Mouse (Mus musculus) limb, embryonic 14.5 days (tissue): ENCODE data around the gene Slc36a2. TPM values are rescaled to one million over a fixed set of nuclear protein-coding genes. Genes with fewer than 3 reads are reported as not detected.

Experiments used
- ATAC-seq: fragments of 200-750 bp; cut with Nextera tagmentation; 2 replicates; pipeline ENCODE4 v1.8.0; 2017; ENCODE audit warnings: low read depth, moderate number of reproducible peaks, moderate TSS enrichment; ENCODE audit not compliant: low FRiP score
- DNase-seq: peaks from one replicate; pipeline ENCODE4 v3.0.0-alpha.2; 2015; ENCODE audit warnings: low spot score
- H3K27ac ChIP-seq: fragments of 300-500 bp; sonication (generic); replicated peaks from 2 replicates; pipeline ENCODE4 v1.5.1; 2014; ENCODE audit warnings: low read depth, mild to moderate bottlenecking, low read length, moderate library complexity, mixed read lengths
- H3K27me3 ChIP-seq: fragments of 300-500 bp; sonication (generic); 2 replicates; pipeline ENCODE4 v1.6.1; 2014; ENCODE audit warnings: low read length, mixed read lengths; ENCODE audit not compliant: control insufficient read depth, insufficient read depth
- H3K36me3 ChIP-seq: fragments of 300-500 bp; sonication (generic); 2 replicates; pipeline ENCODE4 v1.6.1; 2014; ENCODE audit warnings: mild to moderate bottlenecking, low read length, moderate library complexity, mixed read lengths; ENCODE audit not compliant: control insufficient read depth, insufficient read depth
- H3K4me1 ChIP-seq: fragments of 300-500 bp; sonication (generic); 2 replicates; pipeline ENCODE4 v1.6.1; 2014; ENCODE audit warnings: antibody characterized with exemption, low read length, mixed read lengths; ENCODE audit not compliant: control insufficient read depth, insufficient read depth
- H3K4me2 ChIP-seq: fragments of 300-500 bp; sonication (generic); replicated peaks from 2 replicates; pipeline ENCODE4 v1.6.1; 2014; ENCODE audit warnings: low read depth, mild to moderate bottlenecking, low read length, moderate library complexity; ENCODE audit not compliant: severe bottlenecking
- H3K4me3 ChIP-seq: fragments of 300-500 bp; sonication (generic); replicated peaks from 2 replicates; pipeline ENCODE4 v1.5.1; 2014; ENCODE audit warnings: low read length
- H3K9ac ChIP-seq: fragments of 300-500 bp; sonication (generic); 2 replicates; pipeline ENCODE4 v1.6.1; 2014; ENCODE audit warnings: mild to moderate bottlenecking, low read depth, low read length, moderate library complexity; ENCODE audit not compliant: severe bottlenecking
- H3K9me3 ChIP-seq: fragments of 300-500 bp; sonication (generic); 2 replicates; pipeline ENCODE4 v1.6.1; 2016; ENCODE audit warnings: low read length; ENCODE audit not compliant: control insufficient read depth
- POLR2A ChIP-seq: fragments of 200-500 bp; IDR thresholded peaks from 2 replicates; pipeline ENCODE4 v1.8.0; 2012; ENCODE audit warnings: inconsistent platforms, mild to moderate bottlenecking, moderate library complexity, borderline replicate concordance; ENCODE audit not compliant: insufficient read depth, insufficient read length; ENCODE audit errors: extremely low read depth
- WGBS: fragments of 180-500 bp; shearing (Covaris S2); extraction: QIAGEN DNeasy Blood & Tissue Kit; methylation state at CpG from one replicate; pipeline ENCODE4 v1.1.7; 2014; 5-methylcytosine and 5-hydroxymethylcytosine counted together
- polyA plus RNA-seq, 2 experiments: library from polyadenylated mRNA; depleted of rRNA in 1 of 2; stranded (reverse) in 1 of 2; unstranded in 1 of 2; fragments of >200 nt; fragmentation: Nextera tagmentation in 1 of 2; extraction: Ambion mirVana in 1 of 2; gene quantifications; 2 replicates each; pipeline versions ENCODE4 v1.2.1 to v1.2.3; 2012 to 2014

Gene Slc36a2
- polyA plus RNA-seq, 2 experiments: 1.4 to 1.7 TPM

DNA sequence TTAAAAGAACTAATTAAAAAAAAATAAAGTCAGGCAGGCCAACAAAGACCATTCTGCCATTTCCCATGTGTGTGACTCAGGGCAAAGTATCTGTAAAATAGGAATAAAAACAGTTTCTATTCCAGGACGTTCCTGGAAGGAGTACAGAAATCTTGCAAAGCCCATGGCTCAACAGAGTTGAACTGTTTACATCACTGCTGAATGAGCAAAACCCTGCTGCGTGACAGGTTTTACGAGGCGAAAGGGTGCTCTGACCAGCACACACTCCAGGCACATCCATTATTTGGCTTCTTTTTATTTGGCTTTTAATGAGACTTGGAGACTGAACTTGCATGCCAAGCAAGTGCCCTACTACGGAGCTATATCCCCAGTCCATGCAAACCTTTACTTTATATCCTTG is 40.9 kb downstream of the Slc36a2 start:
- ATAC-seq: no peak
- WGBS: 20% methylated on average over 5 of the region's 5 CpGs

DNA sequence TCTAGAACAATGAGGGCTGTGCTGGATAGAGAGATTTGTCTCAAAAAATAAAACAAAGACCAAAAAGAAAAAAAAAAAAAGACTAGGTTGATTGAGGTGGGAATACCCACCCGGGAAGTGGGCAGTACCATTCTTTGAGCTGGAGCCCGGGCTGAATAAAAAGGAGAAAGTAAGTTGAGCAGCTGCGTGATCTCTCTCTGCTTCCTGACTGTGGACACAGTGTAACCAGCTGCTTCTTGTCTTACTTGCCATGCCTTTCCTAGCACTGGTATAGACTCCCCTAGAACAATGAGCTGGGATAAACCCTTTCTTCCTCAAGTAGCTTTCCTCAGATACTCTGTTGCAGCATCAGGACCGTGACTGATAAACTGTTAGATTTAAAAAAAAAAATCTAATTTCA is 43.4 kb downstream of the Slc36a2 start:
- H3K9me3 ChIP-seq: no peaks in the 10 kb centered on the region
- no peak overlapping the region for H3K9ac ChIP-seq
- TF ChIP-seq POLR2A: no peak
- ATAC-seq (no peak), DNase-seq (no peak)
- H3K4me2 ChIP-seq: no peak overlapping the region
- H3K4me3 ChIP-seq: no peak overlapping the region
- no peaks in the 10 kb centered on the region for H3K36me3 ChIP-seq
- H3K4me1 ChIP-seq: peaks cover 7% of the 10 kb centered on the region; the same call in 1 of the 2 replicates
- H3K27me3 ChIP-seq: no peaks in the 10 kb centered on the region
- WGBS: 81% methylated on average over 4 of the region's 4 CpGs
- no peak overlapping the region for H3K27ac ChIP-seq

More for the DNA sequence above, 40.9 kb downstream of the Slc36a2 start:
- H3K9me3 ChIP-seq: no peaks in the 10 kb centered on the region
- H3K4me1 ChIP-seq: peaks cover 7% of the 10 kb centered on the region; the same call in 1 of the 2 replicates
- H3K4me2 ChIP-seq: no peak overlapping the region
- H3K9ac ChIP-seq: no peak overlapping the region
- H3K4me3 ChIP-seq: no peak overlapping the region
- no peak for TF ChIP-seq POLR2A
- no peaks in the 10 kb centered on the region for H3K36me3 ChIP-seq
- peak; percentile 22 for DNase-seq
- H3K27me3 ChIP-seq: no peaks in the 10 kb centered on the region
- H3K27ac ChIP-seq: no peak overlapping the region

DNA sequence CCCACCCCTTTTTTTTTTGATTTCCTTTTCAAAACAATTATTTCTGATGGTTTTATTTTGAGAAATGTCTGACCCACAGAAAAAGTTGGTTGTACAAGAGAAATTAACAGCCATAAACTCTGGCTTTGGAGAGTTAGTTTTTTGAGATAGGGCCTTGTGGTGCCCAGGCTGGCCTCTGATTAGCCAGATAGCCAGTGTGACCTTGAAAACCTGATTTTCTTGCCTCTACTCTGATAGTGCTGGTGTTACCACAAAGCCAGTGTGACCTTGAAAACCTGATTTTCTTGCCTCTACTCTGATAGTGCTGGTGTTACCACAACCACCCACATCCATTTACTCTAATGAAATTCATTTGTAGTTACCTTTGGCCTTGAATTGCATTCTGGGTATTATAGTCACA is 47.2 kb downstream of the Slc36a2 start:
- Histone ChIP-seq H3K27me3 (no peaks in the 10 kb centered on the region), H3K36me3 (no peaks in the 10 kb centered on the region), H3K4me2 (no peak overlapping the region), H3K9ac (no peak overlapping the region), H3K4me3 (no peak overlapping the region), H3K9me3 (no peaks in the 10 kb centered on the region), H3K27ac (no peak overlapping the region), H3K4me1 (no peaks in the 10 kb centered on the region)
- DNase-seq (no peak), ATAC-seq (no peak)
- no peak for TF ChIP-seq POLR2A

DNA sequence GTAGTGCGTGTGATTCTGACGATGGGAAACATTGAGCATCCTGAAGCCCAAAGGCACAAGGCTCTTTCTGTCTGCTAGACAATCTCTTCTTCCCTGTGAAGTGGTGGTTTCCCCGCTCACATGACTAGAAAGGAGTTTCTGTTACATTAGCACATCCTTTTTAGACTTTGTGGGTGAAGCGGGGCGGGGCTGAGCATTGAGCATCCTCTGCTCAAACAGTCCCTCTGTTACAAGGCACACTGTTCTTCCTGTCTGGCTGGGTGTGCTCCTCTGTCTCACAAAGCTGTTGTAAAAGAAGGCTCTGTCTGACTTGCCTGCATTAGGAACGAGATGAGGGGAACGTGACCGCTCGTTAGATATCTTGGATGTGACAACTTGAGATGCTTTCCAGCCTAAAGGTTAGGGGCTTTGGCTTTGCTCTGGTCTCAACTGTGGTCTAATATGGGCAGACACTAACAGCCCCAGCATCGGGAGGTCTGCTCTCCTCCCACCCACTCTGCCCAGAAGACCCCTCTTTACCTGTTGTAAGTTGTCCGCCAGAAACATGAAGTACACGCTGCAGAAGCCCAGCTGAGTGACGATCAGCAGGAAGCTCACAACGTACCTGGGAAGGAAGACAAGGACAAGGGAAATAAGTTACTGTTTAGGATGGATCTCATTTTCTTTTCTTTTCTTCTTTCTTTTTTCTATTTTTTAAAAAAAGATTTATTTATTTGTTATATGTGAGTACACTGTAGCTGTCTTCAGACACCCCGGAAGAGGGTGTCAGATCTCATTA is 47.9 kb downstream of the Slc36a2 start:
- no peaks in the 10 kb centered on the region for H3K4me1 ChIP-seq
- TF ChIP-seq POLR2A: no peak

DNA sequence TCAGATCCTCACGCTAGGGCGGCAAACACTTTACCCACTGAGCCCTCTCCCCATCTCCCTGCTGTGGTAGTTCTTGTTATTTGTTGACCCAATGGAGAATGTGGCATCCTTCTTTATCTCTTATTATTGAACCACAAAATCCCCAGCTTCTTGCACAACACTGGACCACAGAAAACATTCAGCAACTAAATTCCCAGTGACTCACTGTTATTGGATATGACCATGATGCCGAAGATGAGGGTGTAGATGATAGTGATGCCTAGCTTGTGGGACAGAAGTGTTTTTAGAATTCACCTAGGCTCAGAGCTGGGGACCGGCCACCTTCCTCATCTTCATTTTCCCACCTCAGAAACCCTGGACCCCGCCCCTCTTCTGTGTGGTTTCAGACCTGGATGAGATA is 50.0 kb downstream of the Slc36a2 start:
- no peaks in the 10 kb centered on the region for H3K4me1 ChIP-seq
- no peak overlapping the region for H3K4me2 ChIP-seq
- no peak for DNase-seq
- H3K27ac ChIP-seq: no peak overlapping the region
- no peak overlapping the region for H3K9ac ChIP-seq
- no peaks in the 10 kb centered on the region for H3K9me3 ChIP-seq
- no peaks in the 10 kb centered on the region for H3K36me3 ChIP-seq
- no peak for TF ChIP-seq POLR2A
- ATAC-seq: no peak
- no peak overlapping the region for H3K4me3 ChIP-seq
- no peaks in the 10 kb centered on the region for H3K27me3 ChIP-seq
- 93% methylated on average over 5 of the region's 5 CpGs for WGBS

More for the DNA sequence above, 47.9 kb downstream of the Slc36a2 start:
- no peak for ATAC-seq
- H3K27ac ChIP-seq: no peak overlapping the region
- H3K4me2 ChIP-seq: no peak overlapping the region
- no peak for DNase-seq
- no peaks in the 10 kb centered on the region for H3K27me3 ChIP-seq
- no peaks in the 10 kb centered on the region for H3K9me3 ChIP-seq
- WGBS: 80% methylated on average over 15 of the region's 15 CpGs
- H3K9ac ChIP-seq: no peak overlapping the region
- no peak overlapping the region for H3K4me3 ChIP-seq
- no peaks in the 10 kb centered on the region for H3K36me3 ChIP-seq
